Mouse (Mus musculus): ENCODE measurements around the gene Pip.

Gene Pip

GRCm38 (mm10) chr6:41847235-41847634, at the start of gene Pip:
TSS of gene Pip (plus strand) at chr6:41847535.
- no peak for DNase-seq

GRCm38 (mm10) chr6:41824086-41824485, 23.2 kb upstream of the Pip start:
- no peak for DNase-seq

- DNase-seq = no peak
Observed at GRCm38 (mm10) chr6:41829516-41829915, 17.8 kb upstream of the Pip start.

- no peak for DNase-seq
Observed at GRCm38 (mm10) chr6:41852689-41853088, 5.4 kb downstream of the Pip start, which contains the start of gene Sval2. TSS of gene Sval2 (plus strand) at chr6:41852989.

- DNase-seq = no peak
Observed at GRCm38 (mm10) chr6:41864038-41864437, 16.7 kb downstream of the Pip start.

All from lung, postnatal 10 days (tissue).